Mouse (Mus musculus) c-Kit-positive CD71-negative TER-119-negative erythroid progenitor cells, embryonic 14.5 days (primary cell): ENCODE measurements at regions not wholly inside any gene's neighbourhood (a gene's known extent, or its start where the extent isn't known, plus 50 kb on each side); places are given as distances from the start of the nearest gene placed in this dataset.

Source experiments
- DNase-seq: peaks from one replicate; pipeline ENCODE4 v3.0.0-alpha.2; 2013; ENCODE audit warnings: low read depth

GRCm38 (mm10) chr13:102355569-102355968 is 337.8 kb upstream of the Cd180 start:
- no peak for DNase-seq

GRCm38 (mm10) chr13:102372451-102373082 is 320.8 kb upstream of the Cd180 start:
- DNase-seq = no peak

DNA sequence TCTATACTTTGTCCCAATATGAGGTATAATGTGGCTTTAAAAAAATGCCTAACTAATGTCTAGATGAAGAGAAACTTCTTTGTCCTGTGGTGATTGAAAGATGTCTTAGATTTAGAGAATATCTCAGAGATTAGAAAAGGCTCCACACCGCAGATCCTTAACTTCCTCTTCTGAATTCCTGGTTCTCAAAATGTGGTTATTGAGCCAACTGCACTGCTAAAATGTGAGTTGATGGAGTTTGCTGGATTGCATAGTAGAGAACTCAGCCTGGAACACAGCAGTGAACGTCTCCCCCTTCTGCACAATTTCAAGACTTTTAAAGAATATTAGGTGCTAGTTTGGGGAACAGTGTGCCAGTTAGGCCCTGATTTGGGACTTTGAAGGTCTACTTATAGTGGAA is 312.7 kb upstream of the Cd180 start:
- no peak for DNase-seq

DNA sequence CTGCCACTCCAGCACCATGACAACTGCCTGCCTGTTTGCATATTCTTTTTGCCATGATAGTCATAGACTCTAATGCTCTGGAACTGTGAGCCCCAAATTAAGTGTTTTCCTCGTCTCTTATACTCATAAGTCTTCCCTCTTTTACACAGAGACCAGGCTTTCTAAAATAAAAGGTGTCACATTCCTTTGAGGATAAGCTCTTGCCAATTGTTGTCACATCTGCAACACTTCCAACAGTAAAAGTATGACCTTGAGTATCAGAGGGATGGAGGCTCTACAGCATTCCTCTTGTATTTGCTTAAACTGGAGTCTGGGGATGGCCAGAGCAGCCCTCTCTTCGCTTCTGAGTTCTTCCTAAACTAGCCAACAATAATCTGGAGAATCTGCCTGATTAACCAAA is 301.4 kb upstream of the Cd180 start:
- no peak for DNase-seq

GRCm38 (mm10) chr13:102392868-102393661 is 300.3 kb upstream of the Cd180 start:
- no peak for DNase-seq

DNA sequence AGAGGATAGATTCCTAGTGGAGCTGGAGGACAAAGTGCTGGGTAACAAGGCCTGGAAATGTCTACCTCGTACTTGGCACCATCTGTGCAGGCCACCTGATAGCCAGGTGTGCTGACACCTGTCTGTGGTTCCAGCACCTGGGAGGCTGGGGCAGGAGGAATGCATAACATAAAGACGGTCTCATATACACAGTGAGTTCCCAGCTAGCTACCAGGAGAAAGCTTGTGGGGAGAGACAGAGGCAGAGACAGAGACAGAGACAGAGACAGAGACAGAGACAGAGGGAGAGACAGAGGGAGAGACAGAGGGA is 299.7 kb upstream of the Cd180 start:
- no peak for DNase-seq

DNA sequence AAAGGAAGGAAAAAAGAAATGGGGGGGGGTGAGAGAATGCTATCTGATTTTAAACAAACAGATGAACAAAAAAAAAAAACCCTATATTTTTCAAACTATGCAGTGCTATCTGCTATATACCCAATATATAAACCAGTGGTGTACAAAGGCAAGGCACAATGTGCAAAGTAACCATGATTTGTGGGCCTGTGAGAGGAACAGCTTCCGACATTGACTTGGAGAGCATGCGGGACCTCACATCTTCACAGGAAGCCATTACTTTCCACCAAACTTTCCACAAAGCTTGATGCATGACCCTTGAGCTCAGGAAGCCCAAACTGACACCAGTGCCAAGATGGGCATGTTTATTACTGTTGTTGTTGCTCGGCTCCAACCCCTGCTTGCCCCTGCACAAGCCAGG is 299.3 kb upstream of the Cd180 start:
- no peak for DNase-seq

DNA sequence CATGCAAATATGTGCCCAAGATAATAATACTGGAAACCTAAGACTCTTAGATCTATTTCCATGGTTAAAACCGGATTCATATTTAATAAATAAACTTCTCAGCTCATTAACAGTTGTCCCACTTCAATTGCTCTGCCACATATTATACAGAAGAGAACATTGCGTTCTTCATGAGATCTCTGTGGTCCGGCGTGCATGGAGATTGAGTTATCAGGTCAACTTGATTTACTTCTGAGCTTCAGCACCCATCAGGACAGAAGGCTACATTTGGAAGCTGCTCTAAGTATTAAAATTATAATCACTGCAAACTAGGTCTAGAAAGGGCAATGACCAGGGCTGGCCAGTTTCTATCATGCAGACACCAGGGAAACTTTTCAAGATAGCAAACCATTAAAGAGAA is 295.9 kb upstream of the Cd180 start:
- no peak for DNase-seq

DNA sequence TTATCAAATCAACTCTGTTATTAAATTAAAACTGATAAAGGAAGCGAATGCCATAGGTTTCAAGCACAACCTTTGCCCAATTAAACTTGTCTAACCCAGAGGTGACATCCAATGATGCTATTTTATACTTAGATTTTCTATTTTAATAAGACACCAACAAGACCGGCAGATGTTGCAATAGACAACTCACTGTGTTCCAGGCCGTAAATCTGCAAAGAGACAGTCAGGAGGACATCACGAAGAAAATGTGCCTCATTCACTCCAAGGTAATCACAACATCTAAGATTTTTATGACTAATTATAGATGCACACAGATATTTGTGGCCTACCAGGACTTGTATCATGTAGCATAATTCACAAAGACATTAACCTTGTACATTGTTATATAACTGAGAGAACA is 281.5 kb upstream of the Cd180 start:
- no peak for DNase-seq

- DNase-seq = no peak
Observed at GRCm38 (mm10) chr13:102434372-102434954, 258.9 kb upstream of the Cd180 start.

DNA sequence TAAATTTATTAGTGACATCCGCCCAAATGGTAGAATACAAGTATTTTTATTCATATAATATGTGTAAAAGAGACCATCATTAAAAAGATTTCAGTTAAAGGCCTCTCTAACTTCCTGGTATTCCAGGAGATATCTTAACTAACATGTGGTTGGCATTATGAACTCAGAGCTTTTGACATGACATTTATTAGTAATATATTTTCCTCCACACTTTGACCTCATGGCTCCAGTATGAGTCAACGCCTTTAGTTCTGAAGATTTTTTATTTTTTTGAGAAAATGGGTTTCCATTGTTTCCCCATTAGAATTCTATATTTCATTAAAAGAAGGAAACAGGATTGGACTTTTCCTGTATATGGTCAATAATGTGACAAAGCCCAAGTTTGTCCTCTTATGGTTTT is 250.7 kb upstream of the Cd180 start:
- DNase-seq = no peak

DNA sequence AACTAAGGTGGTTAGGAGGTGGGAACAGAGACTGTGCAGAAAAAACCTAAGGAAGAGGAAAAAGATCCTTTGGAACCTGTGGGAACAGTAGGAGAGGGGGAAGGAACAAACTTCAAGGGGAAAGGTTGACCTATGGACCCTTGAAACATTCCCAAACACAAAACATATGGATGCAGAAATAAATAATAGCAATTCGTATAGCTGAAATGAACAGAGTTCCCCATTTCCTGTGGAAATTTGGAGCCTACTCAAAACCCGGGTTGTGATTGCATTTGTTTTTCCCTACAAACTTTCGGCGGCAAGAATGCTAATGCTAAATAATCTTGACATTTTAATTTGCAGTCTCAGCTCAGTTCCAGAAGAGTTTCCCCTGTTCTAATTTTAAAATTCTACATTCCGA is 246.0 kb upstream of the Cd180 start:
- DNase-seq = no peak

DNA sequence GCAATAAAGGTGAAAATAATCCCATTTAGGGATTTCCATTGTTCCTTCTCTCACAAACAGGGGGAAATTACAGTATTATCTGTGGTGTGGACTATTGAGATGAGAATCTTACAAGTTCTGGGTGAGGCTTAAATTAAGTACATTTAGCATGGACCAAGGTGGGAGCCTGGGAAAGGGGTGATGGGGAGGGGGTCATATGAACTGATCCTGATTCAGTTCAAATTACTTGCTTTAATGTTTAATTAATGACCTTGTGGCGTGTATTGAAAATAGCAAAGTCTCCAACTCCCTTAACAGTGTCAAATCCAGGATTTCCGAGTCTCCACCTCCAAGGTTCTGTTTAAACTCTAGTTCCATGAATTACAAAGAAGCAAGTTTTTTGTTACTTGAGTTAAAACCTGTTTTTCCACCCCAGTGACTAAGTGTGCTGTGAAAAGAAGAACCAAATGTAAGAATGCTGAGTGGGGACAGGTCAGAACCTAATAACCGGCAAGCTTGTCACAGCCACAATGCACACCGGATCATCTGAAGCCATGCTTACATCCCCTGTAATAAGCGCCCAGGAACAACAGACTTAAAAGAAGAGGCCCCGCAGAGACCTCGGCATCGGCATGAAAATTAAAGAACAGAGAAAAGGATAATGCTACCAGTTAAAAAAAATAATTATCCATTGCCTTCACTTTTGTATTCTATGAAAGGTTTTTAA is 243.8 kb upstream of the Cd180 start:
- no peak for DNase-seq

GRCm38 (mm10) chr13:102451176-102451575 is 242.2 kb upstream of the Cd180 start:
- DNase-seq = no peak

GRCm38 (mm10) chr13:102458711-102459110 is 234.6 kb upstream of the Cd180 start:
- DNase-seq = no peak

DNA sequence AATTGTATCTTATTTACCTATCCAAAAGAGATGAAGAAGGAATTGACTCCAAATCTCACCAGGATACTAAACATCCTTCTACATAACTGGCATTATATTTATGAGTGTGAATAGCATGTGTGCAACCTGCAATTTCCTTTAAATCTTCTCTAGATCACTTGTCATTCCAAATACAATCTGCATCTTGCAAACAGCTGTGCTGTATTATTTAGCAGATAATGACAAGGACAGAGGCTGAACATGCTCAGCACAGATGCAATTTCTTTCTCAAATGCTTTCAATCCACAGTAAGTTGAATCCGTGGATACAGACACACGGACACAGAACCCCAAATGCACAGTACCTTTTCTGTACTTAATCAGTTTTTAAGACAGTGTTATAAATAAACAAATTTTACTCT is 229.4 kb upstream of the Cd180 start:
- DNase-seq = no peak

- no peak for DNase-seq
Observed at GRCm38 (mm10) chr13:102481906-102482305, 211.5 kb upstream of the Cd180 start.

- no peak for DNase-seq
Observed at GRCm38 (mm10) chr13:102482451-102482850, 210.9 kb upstream of the Cd180 start.

GRCm38 (mm10) chr13:102487416-102488097 is 205.8 kb upstream of the Cd180 start:
- DNase-seq = no peak

DNA sequence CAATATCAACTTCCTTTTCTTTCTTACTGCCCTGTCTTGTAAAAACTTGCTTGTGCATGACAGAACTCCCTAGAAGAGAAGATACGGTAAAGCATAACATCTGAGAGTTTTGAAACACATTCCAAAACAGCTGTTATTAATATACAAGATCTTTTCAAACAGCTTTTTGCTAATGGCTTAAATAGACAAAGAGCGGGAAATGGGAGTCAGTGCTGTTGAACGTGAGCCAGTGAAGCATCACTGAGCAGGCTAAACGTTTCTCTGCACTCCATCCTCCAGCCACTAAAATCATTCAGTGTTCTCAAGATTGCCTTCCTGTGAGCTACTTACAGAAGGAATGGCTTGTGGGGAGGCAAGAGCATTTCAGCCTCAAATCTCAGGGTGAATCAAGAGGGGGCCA is 202.0 kb upstream of the Cd180 start:
- no peak for DNase-seq

GRCm38 (mm10) chr13:102504157-102504947 is 189.0 kb upstream of the Cd180 start:
- DNase-seq = no peak

- DNase-seq = no peak
Observed at GRCm38 (mm10) chr13:102507226-102507625, 186.1 kb upstream of the Cd180 start.
